9 mouse cellular contexts compared by ENCODE assay signal in genomic region chr2:18057336-18058145, GRCm38 (mm10). TPM values are rescaled to one million over a fixed set of nuclear protein-coding genes. Genes with fewer than 3 reads are reported as not detected.
A peak's percentile ranks its signal among the peaks of the same experiment; 100 is the strongest.
DNase-seq lines count a peak whose midpoint lies in the region; ATAC-seq and TF ChIP-seq lines count a peak whose summit lies in the region.
"Had no signal": no experiment of that assay in that cellular context is flagged by ENCODE, and none has a peak within 500 bp of the region (broad histone marks: within the 10 kb centered on the region; RNA-seq: fewer than 3 reads in every experiment).

No protein-coding gene starts in this region.

- H3K9me3 ChIP-seq in midbrain, embryonic 16.5 days (replicated peaks; ENCODE audit: control insufficient read depth, low read length, poor library complexity, severe bottlenecking): no peaks in the 10 kb centered on the region

- H3K27ac ChIP-seq in cortical plate, adult 2 months (ENCODE audit: insufficient read depth, low read length): peak overlapping the region; percentile 79
- H3K27ac ChIP-seq in kidney, adult 2 months (ENCODE audit: insufficient read depth, low read depth, low read length): peak overlapping the region; percentile 100
- H3K27ac ChIP-seq in midbrain, embryonic 16.5 days (ENCODE audit: low read length): peak overlapping the region; percentile 98

- under 1% methylated on average over 48 of the region's 48 CpGs for WGBS in kidney, adult 2 months
- WGBS in midbrain, embryonic 16.5 days: under 1% methylated on average over 48 of the region's 48 CpGs

- peak overlapping the region; percentile 90 for H3K4me2 ChIP-seq in midbrain, embryonic 16.5 days (ENCODE audit: low read length)

- TF ChIP-seq POLR2A in cortical plate, adult 2 months (IDR thresholded peaks at IDR 0.05; ENCODE audit: extremely low read depth, insufficient read depth, low read length): 0 out of 2 replicates have a peak, but pooled peaks have one; percentile 7
- no peak for TF ChIP-seq POLR2A in kidney, adult 2 months (IDR thresholded peaks at IDR 0.05; ENCODE audit: low read depth, low read length)

- peak overlapping the region; percentile 86 for H3K9ac ChIP-seq in midbrain, embryonic 16.5 days (ENCODE audit: low read depth, low read length)

- DNase-seq in embryo, embryonic 9.5 days (ENCODE audit: extremely low spot score): peak; percentile 70
- DNase-seq in embryo, embryonic 10 days (ENCODE audit: low spot score): no peak
- peak; percentile 51 for DNase-seq in heart, adult 8-10 months (ENCODE audit: low spot score)
- peak; percentile 71 for DNase-seq in kidney, adult 2 months
- DNase-seq in liver: peak; percentile 78
- peak; percentile 69 to 73 for DNase-seq in spleen, postnatal 36 days (ENCODE audit: low spot score in 2 of 2)

- peak; percentile 26 for ATAC-seq in midbrain, embryonic 16.5 days

- TF ChIP-seq CTCF in cortical plate, adult 2 months (IDR thresholded peaks at IDR 0.05; ENCODE audit: extremely low read depth, insufficient read depth, low read length): no peak
- no peak for TF ChIP-seq CTCF in kidney, adult 2 months (conservative IDR thresholded peaks at IDR 0.05; ENCODE audit: insufficient read depth, insufficient read length, low read depth, low read length)

- no peaks in the 10 kb centered on the region for H3K36me3 ChIP-seq in kidney, adult 2 months (ENCODE audit: control insufficient read depth, insufficient read depth, low read length)
- no peaks in the 10 kb centered on the region for H3K36me3 ChIP-seq in midbrain, embryonic 16.5 days (ENCODE audit: control insufficient read depth, insufficient read depth, low read length)

- peak overlapping the region; percentile 84 for H3K4me3 ChIP-seq in cortical plate, adult 2 months (ENCODE audit: insufficient read depth, low read length)
- peak overlapping the region; percentile 80 for H3K4me3 ChIP-seq in kidney, adult 2 months (ENCODE audit: insufficient read depth, low read depth, low read length)
- peak overlapping the region; percentile 72 for H3K4me3 ChIP-seq in midbrain, embryonic 16.5 days (ENCODE audit: low read depth, low read length)

- H3K27me3 ChIP-seq in kidney, adult 2 months (replicated peaks; ENCODE audit: control insufficient read depth, insufficient read depth, low read length): no peaks in the 10 kb centered on the region
- no peaks in the 10 kb centered on the region for H3K27me3 ChIP-seq in midbrain, embryonic 16.5 days (ENCODE audit: control insufficient read depth, insufficient read depth, low read depth, low read length)
- H3K27me3 ChIP-seq: Patski had no signal

- H3K4me1 ChIP-seq in cortical plate, adult 2 months (ENCODE audit: control insufficient read depth, insufficient read depth, low read length): no peaks in the 10 kb centered on the region; the same call in 1 of the 2 replicates
- peaks cover 7% of the 10 kb centered on the region; the same call in 1 of the 2 replicates for H3K4me1 ChIP-seq in kidney, adult 2 months (ENCODE audit: control insufficient read depth, insufficient read depth, low read length)
- H3K4me1 ChIP-seq in midbrain, embryonic 16.5 days (ENCODE audit: control insufficient read depth, insufficient read depth, low read length): peaks cover 20% of the 10 kb centered on the region

RNA-seq across cellular contexts. Expression of gene Mllt10, which starts 2.5 kb away (rescaled TPM):
- 37.1 and 38.0 TPM in 2 replicates for polyA plus RNA-seq in cortical plate, adult 2 months (2012; rRNA removed)
- total RNA-seq in heart, adult 8-10 months (2022): 10 to 100 TPM; 25.1 to 41.8 (median 30.5) TPM
- polyA plus RNA-seq in kidney, adult 2 months (2012; rRNA removed): 29.3 and 32.7 TPM in 2 replicates
- 43.7 and 45.8 TPM in 2 replicates for polyA plus RNA-seq in midbrain, embryonic 16.5 days (2015; fragmentation: Nextera tagmentation; extraction: Ambion mirVana)

RNA-seq across cellular contexts. Expression of gene Skida1, which starts 8.7 kb away (rescaled TPM):
- 5.4 and 7.4 TPM in 2 replicates for polyA plus RNA-seq in cortical plate, adult 2 months (2012; rRNA removed)
- total RNA-seq in heart, adult 8-10 months (2022): 1 to 10 TPM; 2.5 to 5.9 (median 3.7) TPM
- polyA plus RNA-seq in kidney, adult 2 months (2012; rRNA removed): 2.4 and 3.7 TPM in 2 replicates
- polyA plus RNA-seq in midbrain, embryonic 16.5 days (2015; fragmentation: Nextera tagmentation; extraction: Ambion mirVana): 5.0 and 7.4 TPM in 2 replicates

RNA-seq across cellular contexts. Expression of gene A930004D18Rik, which starts 20.0 kb away (rescaled TPM):
- 1.9 and 2.1 TPM in 2 replicates for polyA plus RNA-seq in cortical plate, adult 2 months (2012; rRNA removed)
- total RNA-seq in heart, adult 8-10 months (2022): 1 to 10 TPM; 3.5 to 7.3 (median 5.5) TPM
- 1.7 and 2.8 TPM in 2 replicates for polyA plus RNA-seq in kidney, adult 2 months (2012; rRNA removed)
- polyA plus RNA-seq in midbrain, embryonic 16.5 days (2015; fragmentation: Nextera tagmentation; extraction: Ambion mirVana): 7.5 and 10.8 TPM in 2 replicates
